Mouse (Mus musculus): ENCODE results near the gene Ccdc85c. TPM values are rescaled to one million over a fixed set of nuclear protein-coding genes. Genes with fewer than 3 reads are reported as not detected.
A peak's percentile ranks its signal among the peaks of the same experiment; 100 is the strongest.

Gene Ccdc85c
- total and polyA plus RNA-seq, 3 experiments, result 14.0 to 32.4 (median 15.2) TPM

DNA sequence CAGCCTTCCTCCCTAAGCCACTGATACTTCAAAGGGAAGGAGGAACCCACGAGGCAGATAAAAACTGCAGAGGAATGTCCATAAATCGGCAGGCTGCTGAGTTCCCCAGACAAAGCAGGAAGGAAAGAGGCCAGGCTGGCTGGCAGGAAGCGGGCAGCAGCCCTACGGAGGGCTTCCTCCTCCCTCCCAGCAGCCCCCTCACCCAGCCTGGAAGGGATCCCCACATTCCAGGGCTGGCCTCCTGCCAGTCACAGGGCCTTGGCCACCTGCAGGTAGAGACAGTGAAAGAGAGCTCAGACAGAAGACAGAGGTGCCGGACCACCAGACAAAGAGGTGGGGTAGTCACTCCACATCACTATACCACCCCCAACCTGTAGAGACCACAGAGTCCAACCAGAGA lies 63.2 kb downstream of the Ccdc85c start:
- Histone ChIP-seq H3K4me1 (ENCODE audit: control insufficient read depth in 1 of 2, insufficient read depth in 2 of 2) (peaks cover 0 to 14% of the 10 kb centered on the region in 2 experiments; a peak in 2 of 4 replicates), H3K79me2 (replicated peaks; ENCODE audit: control insufficient read depth, extremely low read depth, insufficient read depth, poor library complexity, severe bottlenecking) (no peaks in the 10 kb centered on the region), H3K27me3 (replicated peaks) (no peaks in the 10 kb centered on the region), H3K36me3 (replicated peaks in 1 of 2; ENCODE audit: control insufficient read depth in 1 of 2, insufficient read depth in 1 of 2, low read length in 1 of 2) (peaks cover 0 to 78% of the 10 kb centered on the region in 2 experiments), H3K9me3 (replicated peaks; ENCODE audit: low read length) (no peaks in the 10 kb centered on the region), H3K4me2 (ENCODE audit: insufficient read depth, low read depth, poor library complexity, severe bottlenecking) (no peak overlapping the region), H3K27ac (ENCODE audit: insufficient read depth, low read depth) (no peak overlapping the region), H3K4me3 (replicated peaks in 1 of 3; ENCODE audit: low read depth in 2 of 3, low read length in 2 of 3, poor library complexity in 1 of 3) (no peak overlapping the region), H3K9ac (ENCODE audit: insufficient read depth, low read depth) (no peak overlapping the region)
- TF ChIP-seq CTCF (conservative IDR thresholded peaks at IDR 0.05 in 1 of 2, IDR thresholded peaks at IDR 0.05 in 1 of 2; ENCODE audit: low read depth in 2 of 2, low read length in 2 of 2), result no peak
- no peak for TF ChIP-seq CHD1 (IDR thresholded peaks at IDR 0.05; ENCODE audit: low read depth, low read length)
- no peak for TF ChIP-seq ZKSCAN1 (IDR thresholded peaks at IDR 0.05; ENCODE audit: borderline replicate concordance, low read depth, low read length)
- no peak for TF ChIP-seq JUND (conservative IDR thresholded peaks at IDR 0.05; ENCODE audit: low read depth, low read length)
- in situ Hi-C loops (cut with MboI; ENCODE audit: low pct_ligation_motif_present, low pct_unique_long_range_greater_than_20kb, low sequenced_read_pairs) (no loop called here), dilution Hi-C loops (cut with MboI; ENCODE audit: extremely low pct_ligation_motif_present, extremely low pct_unique_long_range_greater_than_20kb, low sequenced_read_pairs) (no loop called here)
- no peak for DNase-seq (ENCODE audit: extremely low read depth)

DNA sequence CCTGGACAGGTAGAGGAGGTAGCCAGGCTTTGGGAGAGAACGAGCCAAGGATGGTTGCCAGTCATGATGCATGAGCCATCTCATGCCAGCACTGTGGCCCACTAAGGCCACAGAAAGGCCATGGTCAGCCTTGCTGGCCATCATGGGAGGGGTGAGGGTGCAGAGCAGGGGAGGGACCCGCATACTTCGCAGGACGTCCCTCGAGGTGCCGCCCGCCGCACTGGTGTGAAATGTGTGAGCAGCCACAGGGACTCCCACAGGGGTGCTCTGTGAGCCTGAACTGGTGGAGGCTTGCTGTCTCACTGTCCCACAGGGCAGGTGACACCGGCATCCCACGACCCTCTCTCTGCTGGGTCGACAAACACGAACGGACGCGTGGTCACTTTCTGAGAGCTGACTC lies 64.6 kb downstream of the Ccdc85c start:
- in situ Hi-C loops (cut with MboI; ENCODE audit: low pct_ligation_motif_present, low pct_unique_long_range_greater_than_20kb, low sequenced_read_pairs) (no loop called here), dilution Hi-C loops (cut with MboI; ENCODE audit: extremely low pct_ligation_motif_present, extremely low pct_unique_long_range_greater_than_20kb, low sequenced_read_pairs) (no loop called here)

DNA sequence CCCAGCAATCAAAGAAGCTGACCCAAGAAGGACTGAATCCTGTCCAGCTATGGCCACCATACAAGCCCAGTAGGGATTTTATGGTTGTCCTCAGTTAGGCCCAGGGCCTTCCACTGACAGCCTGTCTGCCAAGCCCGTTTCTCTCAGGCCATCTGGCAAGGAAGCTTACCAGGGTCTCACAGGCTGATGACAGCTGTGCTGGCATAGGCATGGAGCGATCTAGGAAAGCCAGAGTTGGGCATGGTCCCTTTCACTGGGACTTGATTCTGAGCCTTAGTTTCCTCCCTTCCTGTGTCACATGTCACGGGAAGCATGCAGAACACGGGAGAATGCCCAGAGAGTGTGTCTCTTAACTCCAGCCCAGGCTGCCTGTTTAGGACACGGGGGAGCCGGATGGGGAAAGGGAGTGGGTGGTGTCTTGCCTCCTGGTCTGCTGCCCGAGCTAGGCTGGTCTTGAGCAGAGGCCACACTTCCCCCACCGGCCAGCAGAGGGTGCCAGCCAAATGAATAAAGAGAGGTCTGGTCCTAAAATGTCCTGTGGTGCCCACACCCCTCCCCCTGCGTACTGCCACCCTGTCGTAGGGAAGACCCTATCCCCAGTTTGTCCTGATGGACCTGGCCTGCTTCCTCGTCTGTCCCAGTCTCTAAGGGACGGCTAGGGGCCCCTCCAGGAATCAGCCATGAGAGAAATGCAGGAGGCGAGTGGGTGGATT lies 66.3 kb downstream of the Ccdc85c start:
- H3K4me1 ChIP-seq (ENCODE audit: control insufficient read depth in 1 of 2, insufficient read depth in 2 of 2), result peaks cover 0 to 17% of the 10 kb centered on the region in 2 experiments; a peak in 2 of 4 replicates
- DNase-seq (ENCODE audit: extremely low read depth), result peak; percentile 45
- no peak overlapping the region for H3K9ac ChIP-seq (ENCODE audit: insufficient read depth, low read depth)
- dilution Hi-C loops (cut with MboI; ENCODE audit: extremely low pct_ligation_motif_present, extremely low pct_unique_long_range_greater_than_20kb, low sequenced_read_pairs) (no loop called here), in situ Hi-C loops (cut with MboI; ENCODE audit: low pct_ligation_motif_present, low pct_unique_long_range_greater_than_20kb, low sequenced_read_pairs) (no loop called here)
- no peaks in the 10 kb centered on the region for H3K9me3 ChIP-seq (replicated peaks; ENCODE audit: low read length)
- H3K27ac ChIP-seq (ENCODE audit: insufficient read depth, low read depth), result no peak overlapping the region
- peaks cover 7 to 85% of the 10 kb centered on the region in 2 experiments for H3K36me3 ChIP-seq (replicated peaks in 1 of 2; ENCODE audit: control insufficient read depth in 1 of 2, insufficient read depth in 1 of 2, low read length in 1 of 2)
- H3K79me2 ChIP-seq (replicated peaks; ENCODE audit: control insufficient read depth, extremely low read depth, insufficient read depth, poor library complexity, severe bottlenecking), result no peaks in the 10 kb centered on the region
- peak; percentile 63 for TF ChIP-seq SMC3 (IDR thresholded peaks at IDR 0.05; ENCODE audit: low read depth, low read length)
- TF ChIP-seq RAD21 (IDR thresholded peaks at IDR 0.05; ENCODE audit: low read depth, low read length), result peak; percentile 65
- no peak for TF ChIP-seq MYC (IDR thresholded peaks at IDR 0.05; ENCODE audit: low read depth, low read length)
- peak; percentile 38 to 70; a peak in 3 of 4 replicates for TF ChIP-seq CTCF (conservative IDR thresholded peaks at IDR 0.05 in 1 of 2, IDR thresholded peaks at IDR 0.05 in 1 of 2; ENCODE audit: low read depth in 2 of 2, low read length in 2 of 2)
- H3K4me2 ChIP-seq (ENCODE audit: insufficient read depth, low read depth, poor library complexity, severe bottlenecking), result no peak overlapping the region
- H3K4me3 ChIP-seq (replicated peaks in 1 of 3; ENCODE audit: low read depth in 2 of 3, low read length in 2 of 3, poor library complexity in 1 of 3), result no peak overlapping the region
- no peaks in the 10 kb centered on the region for H3K27me3 ChIP-seq (replicated peaks)

More for the DNA sequence above, 64.6 kb downstream of the Ccdc85c start:
- H3K27ac ChIP-seq (ENCODE audit: insufficient read depth, low read depth), result no peak overlapping the region
- H3K4me1 ChIP-seq (ENCODE audit: control insufficient read depth in 1 of 2, insufficient read depth in 2 of 2), result peaks cover 0 to 5% of the 10 kb centered on the region in 2 experiments; a peak in 1 of 4 replicates
- H3K36me3 ChIP-seq (replicated peaks in 1 of 2; ENCODE audit: control insufficient read depth in 1 of 2, insufficient read depth in 1 of 2, low read length in 1 of 2), result peaks cover 0 to 82% of the 10 kb centered on the region in 2 experiments
- no peaks in the 10 kb centered on the region for H3K27me3 ChIP-seq (replicated peaks)
- H3K79me2 ChIP-seq (replicated peaks; ENCODE audit: control insufficient read depth, extremely low read depth, insufficient read depth, poor library complexity, severe bottlenecking), result no peaks in the 10 kb centered on the region
- no peak overlapping the region for H3K4me3 ChIP-seq (replicated peaks in 1 of 3; ENCODE audit: low read depth in 2 of 3, low read length in 2 of 3, poor library complexity in 1 of 3)
- H3K9me3 ChIP-seq (replicated peaks; ENCODE audit: low read length), result no peaks in the 10 kb centered on the region
- TF ChIP-seq BHLHE40 (IDR thresholded peaks at IDR 0.05; ENCODE audit: low read depth, low read length) (no peak), PAX5 (IDR thresholded peaks at IDR 0.05; ENCODE audit: low read length) (no peak), MAFK (IDR thresholded peaks at IDR 0.05; ENCODE audit: insufficient replicate concordance, low read length) (no peak), MYC (IDR thresholded peaks at IDR 0.05; ENCODE audit: low read depth, low read length) (no peak), POLR2A (IDR thresholded peaks at IDR 0.05; ENCODE audit: low read depth, low read length) (no peak), POLR2AphosphoS2 (IDR thresholded peaks at IDR 0.05; ENCODE audit: low read depth, low read length) (no peak), CTCF (conservative IDR thresholded peaks at IDR 0.05 in 1 of 2, IDR thresholded peaks at IDR 0.05 in 1 of 2; ENCODE audit: low read depth in 2 of 2, low read length in 2 of 2) (no peak)
- DNase-seq (ENCODE audit: extremely low read depth), result no peak
- no peak overlapping the region for H3K9ac ChIP-seq (ENCODE audit: insufficient read depth, low read depth)
- no peak overlapping the region for H3K4me2 ChIP-seq (ENCODE audit: insufficient read depth, low read depth, poor library complexity, severe bottlenecking)

Data from CH12.LX (cell line).